Mouse (Mus musculus) E14TG2a.4 (cell line): ENCODE results near the gene D6Wsu163e.

ENCODE experiments used
- CTCF ChIP-seq: conservative IDR thresholded peaks from 2 replicates; pipeline ENCODE4 v1.5.1; 2014; ENCODE audit warnings: low read length
- NANOG ChIP-seq: IDR thresholded peaks from 2 replicates; pipeline ENCODE4 v1.6.1; 2014; ENCODE audit warnings: borderline replicate concordance, low read length, mixed read lengths

GRCm38 (mm10) chr6:127011947-127012535 is 72.3 kb downstream of the D6Wsu163e start:
- TF ChIP-seq CTCF = no peak
- TF ChIP-seq NANOG = no peak
